Mouse (Mus musculus) lung, postnatal 10 days (tissue): ENCODE measurements around the gene Dmxl2.

Experiments used
- DNase-seq: peaks from one replicate; pipeline ENCODE4 v3.0.0; 2021

Gene Dmxl2

DNA sequence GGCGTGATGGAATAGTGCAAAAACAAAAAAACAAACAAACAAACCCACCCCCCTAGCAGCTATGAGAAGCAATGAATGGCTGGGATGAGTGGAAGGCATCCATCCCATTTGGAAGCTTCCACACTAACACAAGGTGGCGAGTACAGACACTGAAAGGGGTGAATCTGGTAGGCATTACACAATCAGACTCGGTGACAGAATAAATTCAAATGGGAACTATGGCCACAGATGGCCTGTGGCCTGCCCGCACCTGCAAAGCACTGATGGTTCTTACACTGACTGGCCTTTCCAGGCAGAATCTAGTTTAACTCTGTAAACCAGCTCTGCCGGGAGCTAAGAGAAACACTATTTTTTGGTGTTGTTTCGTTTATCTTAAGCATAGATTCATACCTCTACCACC is 2.1 kb downstream of the Dmxl2 start:
- DNase-seq = no peak

DNA sequence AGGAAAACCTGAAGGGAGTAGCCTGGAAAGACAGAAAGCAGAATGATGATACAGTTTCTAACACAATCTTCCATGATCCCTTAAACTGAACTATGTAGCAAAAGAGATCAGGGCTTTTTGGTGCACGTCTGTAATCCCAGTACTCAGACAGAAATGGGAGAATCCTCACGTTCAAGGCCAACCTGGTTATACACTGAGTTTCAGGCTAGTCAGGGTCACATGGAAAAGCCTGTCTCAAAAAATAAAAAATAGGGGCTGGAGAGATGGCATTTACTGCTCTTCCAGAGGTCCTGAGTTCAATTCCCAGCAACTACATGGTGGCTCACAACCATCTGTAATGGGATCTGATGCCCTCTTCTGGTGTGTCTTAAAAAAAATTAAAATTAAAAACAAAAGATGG is 11.0 kb downstream of the Dmxl2 start:
- DNase-seq = no peak

- no peak for DNase-seq
Measured at GRCm38 (mm10) chr9:54489599-54489998, 11.8 kb downstream of the Dmxl2 start.

- DNase-seq = no peak
Measured at GRCm38 (mm10) chr9:54484927-54485326, 16.5 kb downstream of the Dmxl2 start.

DNA sequence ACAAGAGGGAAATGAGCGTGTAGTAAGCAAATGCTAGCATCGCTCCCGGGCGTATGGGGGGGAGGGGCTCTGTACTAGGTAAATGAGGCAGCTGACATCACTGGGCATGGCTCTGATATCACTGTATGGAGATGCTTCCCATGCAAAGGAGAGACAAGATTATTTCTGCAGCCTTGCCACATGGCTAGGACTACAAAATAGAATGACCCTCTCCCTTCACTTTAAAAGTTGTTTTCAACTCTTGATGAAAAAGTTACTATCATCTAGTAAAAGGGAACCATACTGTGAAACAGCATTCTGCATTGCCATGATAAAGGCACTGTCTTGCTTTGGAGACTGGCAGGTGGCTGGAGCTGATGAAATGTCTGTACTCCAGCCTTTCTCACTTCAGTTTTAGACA is 18.2 kb downstream of the Dmxl2 start:
- DNase-seq = no peak

DNA sequence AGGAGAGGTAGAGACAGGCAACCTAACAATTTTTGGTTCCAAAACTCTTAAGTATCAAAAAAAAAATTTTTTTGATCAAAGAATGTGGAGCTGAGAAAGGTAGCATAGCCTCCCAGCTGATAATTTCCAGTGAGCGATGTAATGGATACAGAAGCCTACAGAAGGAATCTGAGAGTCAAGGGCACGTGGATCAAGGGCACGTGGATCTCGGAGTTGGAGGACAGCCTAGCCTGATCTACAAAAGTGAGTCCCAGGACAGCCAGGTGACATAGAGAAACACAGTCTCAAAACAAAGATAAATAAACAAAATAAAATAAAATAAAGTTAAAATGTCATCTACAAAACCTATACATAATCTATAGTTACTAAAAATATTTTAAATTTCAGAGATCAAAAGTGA is 18.7 kb downstream of the Dmxl2 start:
- DNase-seq = no peak

GRCm38 (mm10) chr9:54479054-54479453 is 22.4 kb downstream of the Dmxl2 start:
- DNase-seq = no peak

GRCm38 (mm10) chr9:54478117-54478516 is 23.3 kb downstream of the Dmxl2 start:
- no peak for DNase-seq

DNA sequence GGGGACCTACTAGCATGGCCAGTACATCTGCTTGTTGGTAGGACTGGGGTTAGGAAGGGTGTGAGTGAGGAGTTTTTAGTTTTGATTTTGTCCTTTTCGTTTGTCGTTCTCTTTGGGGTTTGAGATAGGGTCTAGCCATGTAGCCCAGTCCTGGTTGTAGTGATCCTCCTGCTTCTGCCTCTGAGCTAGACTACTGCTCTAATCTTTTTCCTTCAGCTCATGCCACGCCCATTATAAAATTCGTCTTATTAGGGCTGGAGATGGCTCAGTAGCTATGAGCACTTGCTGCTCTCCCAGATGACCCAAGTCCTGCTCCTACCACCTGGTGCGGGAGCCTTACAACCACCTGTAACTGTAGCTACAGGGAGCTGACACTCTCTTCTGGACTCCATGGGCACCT is 26.9 kb downstream of the Dmxl2 start:
- no peak for DNase-seq

- no peak for DNase-seq
Measured at GRCm38 (mm10) chr9:54474031-54474430, 27.4 kb downstream of the Dmxl2 start.

DNA sequence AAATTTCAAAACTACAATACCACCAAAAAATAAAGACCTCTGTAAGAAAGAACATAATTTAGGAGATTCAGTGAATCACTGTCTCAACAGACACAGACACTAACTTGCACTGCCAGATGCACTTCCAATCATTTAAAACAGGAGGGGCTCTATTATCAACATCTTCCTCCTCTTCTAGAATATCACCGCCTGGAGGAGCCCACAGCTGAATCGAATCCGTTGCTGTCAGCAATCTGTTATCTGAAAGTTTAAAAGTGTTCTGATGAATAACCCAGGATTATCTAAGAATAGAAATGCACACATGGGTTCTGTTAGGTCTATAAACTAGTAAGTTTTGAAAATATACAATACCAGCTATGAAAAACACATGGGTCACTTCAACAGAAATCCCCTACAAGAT is 28.6 kb downstream of the Dmxl2 start:
- no peak for DNase-seq

GRCm38 (mm10) chr9:54469339-54469738 is 32.1 kb downstream of the Dmxl2 start:
- DNase-seq = no peak

GRCm38 (mm10) chr9:54467433-54467933 is 33.9 kb downstream of the Dmxl2 start:
- DNase-seq = no peak

GRCm38 (mm10) chr9:54463483-54464054 is 37.9 kb downstream of the Dmxl2 start:
- DNase-seq = no peak

DNA sequence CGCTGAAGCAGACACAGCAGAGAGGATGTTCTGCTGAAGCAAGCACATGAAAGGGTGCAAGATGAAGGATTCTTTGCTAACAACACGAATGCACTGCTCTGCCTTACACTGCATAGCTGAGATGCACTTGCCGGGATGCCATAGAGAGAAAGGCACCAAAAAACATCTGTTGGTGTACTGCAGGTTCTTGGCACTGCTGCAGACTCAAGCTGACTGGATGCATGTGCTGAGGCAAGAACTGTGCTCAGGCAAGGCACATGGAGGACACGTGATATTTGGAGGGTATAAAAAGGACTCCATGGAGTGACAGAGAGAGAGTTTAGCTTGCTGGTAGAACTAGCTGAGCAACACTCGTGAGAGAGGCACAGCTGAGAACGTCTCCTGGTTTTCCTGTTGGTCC is 62.4 kb downstream of the Dmxl2 start:
- no peak for DNase-seq

DNA sequence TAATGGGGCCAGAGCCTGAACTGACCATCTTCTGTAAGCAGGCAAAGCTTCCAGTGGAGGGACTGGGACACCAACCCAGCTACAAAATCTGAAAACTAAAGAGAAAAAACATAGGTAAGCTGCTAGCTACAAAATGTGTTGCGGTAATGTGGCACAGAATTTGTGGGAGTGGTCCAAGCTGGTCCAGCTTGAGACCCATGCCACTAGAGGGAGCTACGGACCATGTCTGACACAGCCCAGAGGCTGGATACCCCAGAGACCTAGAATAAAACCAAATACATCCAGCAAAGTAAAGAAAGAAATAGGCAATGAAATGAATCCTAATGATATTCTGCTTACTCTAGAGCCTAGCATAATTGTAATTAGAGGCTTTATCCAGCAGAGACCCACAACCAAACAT is 63.2 kb downstream of the Dmxl2 start:
- peak; percentile 62 for DNase-seq

DNA sequence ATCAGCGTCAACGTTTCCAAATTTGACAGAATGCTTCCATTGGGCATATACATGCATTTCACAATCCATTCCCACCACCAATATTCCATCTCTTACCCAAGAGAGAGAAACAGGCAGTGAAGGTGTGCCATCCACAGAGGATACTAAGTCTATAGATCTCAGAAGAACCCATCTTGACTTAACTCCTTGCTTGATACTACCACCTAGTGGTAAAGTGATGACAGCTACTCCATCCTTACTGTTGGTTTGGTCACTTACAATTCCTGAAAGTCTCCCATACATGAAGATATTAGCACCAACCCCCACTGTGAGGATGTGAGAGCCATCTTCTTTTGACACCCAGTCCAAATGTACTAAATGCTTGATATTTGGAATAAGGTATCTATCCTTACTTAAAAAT is 85.2 kb downstream of the Dmxl2 start:
- no peak for DNase-seq

DNA sequence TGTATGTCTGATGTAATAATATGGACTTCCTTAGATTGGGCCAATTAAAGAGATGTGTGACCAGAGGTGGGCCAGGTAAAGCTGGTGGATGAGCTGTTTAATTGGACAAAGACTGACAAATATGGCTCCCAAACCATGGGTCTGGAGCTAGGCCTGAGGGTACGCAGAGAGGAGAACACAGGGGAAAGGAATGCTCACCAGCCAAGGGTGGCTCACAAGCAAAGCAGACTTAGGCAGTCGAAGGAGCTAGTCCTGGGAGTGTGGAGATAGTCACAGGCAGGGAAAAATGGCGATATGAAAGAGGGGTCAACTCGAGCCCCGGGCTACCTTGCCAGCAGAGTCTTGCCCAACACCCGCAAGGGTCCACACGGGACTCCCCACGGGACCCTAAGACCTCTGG is 144.7 kb downstream of the Dmxl2 start:
- DNase-seq = no peak

GRCm38 (mm10) chr9:54342026-54342425 is 159.4 kb downstream of the Dmxl2 start:
- no peak for DNase-seq

GRCm38 (mm10) chr9:54336532-54337144 is 164.8 kb downstream of the Dmxl2 start:
- peak; percentile 57 for DNase-seq

DNA sequence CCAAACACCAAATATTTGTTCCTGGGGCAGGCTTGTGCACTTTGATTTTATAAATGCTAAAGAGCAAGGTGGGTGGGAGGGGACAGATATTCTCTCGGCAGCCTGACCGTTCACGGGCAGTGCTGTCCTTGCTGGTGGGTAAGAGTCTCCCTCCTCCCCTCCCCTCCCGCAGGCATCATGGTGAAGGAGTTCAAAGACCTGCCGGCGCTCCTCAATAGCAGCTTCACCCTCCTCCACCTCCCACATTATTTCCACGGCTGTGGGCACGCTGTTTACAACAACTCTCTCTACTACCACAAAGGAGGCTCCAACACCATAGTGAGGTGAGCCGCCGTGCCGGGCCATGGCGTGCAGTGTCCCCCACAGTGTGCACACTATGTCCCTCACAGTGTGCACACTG is 165.8 kb downstream of the Dmxl2 start:
- no peak for DNase-seq

DNA sequence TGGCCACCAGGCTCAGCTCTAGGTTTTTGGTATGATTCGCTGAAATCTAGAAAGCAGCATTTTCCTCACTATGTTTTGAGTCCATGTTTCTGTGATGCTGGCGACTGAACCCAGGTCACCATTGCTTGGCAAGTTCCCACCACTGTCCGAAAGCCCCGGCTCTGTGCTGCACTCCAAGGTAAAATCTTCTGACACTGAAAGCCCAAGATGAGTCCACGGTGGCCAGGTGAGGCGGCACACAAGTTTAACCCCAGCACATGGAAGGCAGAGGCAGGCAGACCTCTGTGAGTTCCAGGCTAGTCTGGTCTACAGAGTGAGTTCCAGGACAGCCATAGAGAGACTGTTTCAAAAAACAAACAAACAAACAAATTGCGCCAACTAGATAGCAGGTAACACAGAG is 172.2 kb downstream of the Dmxl2 start:
- no peak for DNase-seq

GRCm38 (mm10) chr9:54323456-54323855 is 178.0 kb downstream of the Dmxl2 start:
- DNase-seq = no peak

DNA sequence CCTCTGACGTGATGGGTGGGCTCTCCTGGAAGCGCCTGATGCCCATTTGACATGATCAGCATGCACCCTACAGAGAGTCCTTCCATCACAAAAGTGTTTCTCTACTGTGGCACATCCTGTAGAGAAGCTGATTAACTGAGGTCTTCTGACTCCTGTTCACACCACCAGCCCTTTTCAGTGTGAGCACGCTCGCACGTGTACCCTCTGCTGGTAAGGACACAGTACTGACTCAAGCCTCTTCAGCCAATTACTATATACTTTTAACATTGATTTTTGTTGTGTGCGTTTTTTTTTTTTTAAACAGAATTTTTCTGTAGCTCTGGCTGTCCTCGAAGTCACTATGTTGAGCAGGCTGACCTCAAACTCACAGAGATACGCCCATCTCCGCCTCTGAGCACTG is 185.1 kb downstream of the Dmxl2 start:
- no peak for DNase-seq
